10 mouse cellular contexts compared by ENCODE assay signal in the genomic region with DNA sequence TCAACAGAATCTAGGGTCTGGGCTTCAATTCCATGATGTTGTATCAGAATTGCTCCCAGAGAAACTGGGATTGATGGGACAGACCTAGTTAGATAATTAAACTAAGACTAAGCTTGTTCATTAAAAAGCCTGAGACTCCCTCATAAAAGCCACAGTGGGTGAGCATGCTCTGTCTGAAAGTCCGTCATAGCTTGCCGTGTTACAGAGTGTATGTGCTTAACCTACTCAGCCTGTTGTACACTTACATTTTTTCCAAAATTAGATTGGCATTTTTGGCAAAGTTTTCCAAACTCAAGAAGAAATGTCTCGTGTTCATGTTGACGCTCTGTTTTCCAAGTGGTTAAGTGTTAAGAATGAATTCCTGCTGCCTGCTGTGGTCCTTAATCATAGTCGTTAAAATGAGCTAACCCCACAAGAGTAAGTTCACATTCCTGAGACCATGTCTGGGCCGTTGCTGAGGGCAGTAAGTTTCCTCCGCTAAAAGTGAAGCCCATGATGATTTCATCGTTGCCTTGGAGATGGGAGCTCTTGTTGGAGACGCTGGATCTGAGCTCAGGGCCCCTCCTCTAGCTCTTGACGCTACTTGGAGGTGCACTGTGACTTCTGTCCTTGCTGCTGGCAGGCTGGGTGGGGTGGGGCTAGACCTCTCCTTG.
DNase-seq lines count a peak whose midpoint lies in the region; ATAC-seq and TF ChIP-seq lines count a peak whose summit lies in the region.
"Had no signal": no experiment of that assay in that cellular context is flagged by ENCODE, and none has a peak within 500 bp of the region (broad histone marks: within the 10 kb centered on the region; RNA-seq: fewer than 3 reads in every experiment).

No protein-coding gene starts in this region.

- H3K27ac ChIP-seq in gastrocnemius, adult 2 months: peak overlapping the region; percentile 77
- peak overlapping the region; percentile 61 for H3K27ac ChIP-seq in heart, embryonic 15.5 days
- H3K27ac ChIP-seq in lung, embryonic 15.5 days: peak overlapping the region; percentile 32
- no peak overlapping the region for H3K27ac ChIP-seq in hindbrain, embryonic 12.5 days
- H3K27ac ChIP-seq: midbrain, embryonic 12.5 days had no signal

- 25% methylated on average over 10 of the region's 10 CpGs for WGBS in heart, embryonic 15.5 days
- WGBS in lung, embryonic 15.5 days: 22% methylated on average over 10 of the region's 10 CpGs
- 45% methylated on average over 10 of the region's 10 CpGs for WGBS in hindbrain, embryonic 12.5 days

- no peaks in the 10 kb centered on the region for H3K27me3 ChIP-seq in heart, embryonic 15.5 days
- H3K27me3 ChIP-seq in lung, embryonic 15.5 days: no peaks in the 10 kb centered on the region
- H3K27me3 ChIP-seq in hindbrain, embryonic 12.5 days: no peaks in the 10 kb centered on the region
- H3K27me3 ChIP-seq: midbrain, embryonic 12.5 days had no signal

- H3K9ac ChIP-seq in heart, embryonic 15.5 days: no peak overlapping the region; the same call in 1 of the 2 replicates
- no peak overlapping the region for H3K9ac ChIP-seq in lung, embryonic 15.5 days
- H3K9ac ChIP-seq in hindbrain, embryonic 12.5 days: no peak overlapping the region
- H3K9ac ChIP-seq: midbrain, embryonic 12.5 days had no signal

- no peak overlapping the region for H3K4me3 ChIP-seq in gastrocnemius, adult 2 months
- H3K4me3 ChIP-seq in heart, embryonic 15.5 days: no peak overlapping the region
- no peak overlapping the region for H3K4me3 ChIP-seq in lung, embryonic 15.5 days
- H3K4me3 ChIP-seq in hindbrain, embryonic 12.5 days: no peak overlapping the region
- H3K4me3 ChIP-seq: midbrain, embryonic 12.5 days had no signal

- ATAC-seq in heart, embryonic 15.5 days (replicated peaks; ENCODE audit: insufficient number of reproducible peaks, insufficient read depth, low FRiP score, low read depth): no peak
- ATAC-seq in lung, embryonic 15.5 days (ENCODE audit: borderline replicate concordance, extremely low read depth, low FRiP score, low TSS enrichment): peak; percentile 58; the same call in 1 of the 2 replicates
- ATAC-seq in frontal cortex, adult (ENCODE audit: low TSS enrichment): no peak
- ATAC-seq in hindbrain, embryonic 12.5 days (ENCODE audit: low FRiP score): no peak

- peaks cover 19% of the 10 kb centered on the region for H3K36me3 ChIP-seq in heart, embryonic 15.5 days
- H3K36me3 ChIP-seq in lung, embryonic 15.5 days: peaks cover 21% of the 10 kb centered on the region; the same call in 1 of the 2 replicates
- H3K36me3 ChIP-seq in hindbrain, embryonic 12.5 days: peaks cover 72% of the 10 kb centered on the region

- no peak for TF ChIP-seq CTCF in gastrocnemius, adult 2 months (IDR thresholded peaks at IDR 0.05)

- DNase-seq in gastrocnemius, adult 2 months: peak; percentile 62
- DNase-seq in gastrocnemius, postnatal 25 days: no peak
- DNase-seq in R1 (ENCODE audit: low read depth, low spot score): peak; percentile 66
- no peak for DNase-seq in natural killer cell, adult 2 months (ENCODE audit: low spot score in 2 of 2)
- DNase-seq: right cerebral cortex, postnatal 4 days had no signal

- no peak overlapping the region for H3K4me2 ChIP-seq in heart, embryonic 15.5 days
- H3K4me2 ChIP-seq in lung, embryonic 15.5 days: no peak overlapping the region
- H3K4me2 ChIP-seq in hindbrain, embryonic 12.5 days (replicated peaks): no peak overlapping the region
- H3K4me2 ChIP-seq: midbrain, embryonic 12.5 days had no signal

- peaks cover 32% of the 10 kb centered on the region for H3K4me1 ChIP-seq in heart, embryonic 15.5 days (replicated peaks)
- H3K4me1 ChIP-seq in lung, embryonic 15.5 days: peaks cover 13% of the 10 kb centered on the region
- H3K4me1 ChIP-seq in hindbrain, embryonic 12.5 days: no peaks in the 10 kb centered on the region
- H3K4me1 ChIP-seq: midbrain, embryonic 12.5 days had no signal

- no peaks in the 10 kb centered on the region for H3K9me3 ChIP-seq in heart, embryonic 15.5 days (replicated peaks)
- H3K9me3 ChIP-seq in lung, embryonic 15.5 days: no peaks in the 10 kb centered on the region
- H3K9me3 ChIP-seq in hindbrain, embryonic 12.5 days (replicated peaks): no peaks in the 10 kb centered on the region
- H3K9me3 ChIP-seq: midbrain, embryonic 12.5 days had no signal

- intact Hi-C loops in gastrocnemius, adult 2 months (cut with DNase I): loop anchor here (5.0 kb wide), 1 partner anchor 36 kb away; no protein-coding TSS in a partner anchor

Comparison
In these comparisons a context has a peak if more than half of its experiments do, and no peak if none do; other contexts are left out.
1. DNase-seq: peak in gastrocnemius, adult 2 months (single experiment) and R1 (single experiment); none in gastrocnemius, postnatal 25 days (single experiment) and natural killer cell, adult 2 months (0 of 2).